Mouse (Mus musculus) intestine, embryonic 16.5 days (tissue): ENCODE measurements around the gene Wdpcp. TPM values are rescaled to one million over a fixed set of nuclear protein-coding genes. Genes with fewer than 3 reads are reported as not detected.
"Not testable (repeated sequence)": the region's sequence is repeated elsewhere in the genome, so short reads cannot be mapped to it uniquely, and the experiment has no call there.

ENCODE experiments used
- ATAC-seq: fragments of 200-750 bp; cut with Nextera tagmentation; 2 replicates; pipeline ENCODE4 v1.8.0; 2017; ENCODE audit warnings: moderate TSS enrichment, moderate library complexity
- H3K27ac ChIP-seq: fragments of 300-500 bp; sonication (generic); 2 replicates; pipeline ENCODE4 v1.5.1; 2014; ENCODE audit warnings: mild to moderate bottlenecking, low read length
- H3K27me3 ChIP-seq: fragments of 300-500 bp; sonication (generic); replicated peaks from 2 replicates; pipeline ENCODE4 v1.6.1; 2014; ENCODE audit warnings: low read length, control low read depth, mixed read lengths; ENCODE audit not compliant: control insufficient read depth, insufficient read depth
- H3K36me3 ChIP-seq: fragments of 300-500 bp; sonication (generic); 2 replicates; pipeline ENCODE4 v1.6.1; 2014; ENCODE audit warnings: low read length, control low read depth; ENCODE audit not compliant: control insufficient read depth, insufficient read depth
- H3K4me1 ChIP-seq: fragments of 300-500 bp; sonication (generic); 2 replicates; pipeline ENCODE4 v1.6.1; 2014; ENCODE audit warnings: low read length, control low read depth, mixed read lengths; ENCODE audit not compliant: control insufficient read depth, insufficient read depth
- H3K4me2 ChIP-seq: fragments of 300-500 bp; sonication (generic); 2 replicates; pipeline ENCODE4 v1.6.1; 2014; ENCODE audit warnings: low read depth, low read length, control low read depth
- H3K4me3 ChIP-seq: fragments of 300-500 bp; sonication (generic); 2 replicates; pipeline ENCODE4 v1.5.1; 2014; ENCODE audit warnings: mild to moderate bottlenecking, low read length
- H3K9ac ChIP-seq: fragments of 300-500 bp; sonication (generic); 2 replicates; pipeline ENCODE4 v1.6.1; 2014; ENCODE audit warnings: low read depth, low read length
- H3K9me3 ChIP-seq: fragments of 300-500 bp; sonication (generic); 2 replicates; pipeline ENCODE4 v1.6.1; 2016; ENCODE audit warnings: low read length, control low read depth; ENCODE audit not compliant: control insufficient read depth
- WGBS: fragments of 180-500 bp; shearing (Covaris S2); extraction: QIAGEN DNeasy Blood & Tissue Kit; methylation state at CpG from one replicate; pipeline ENCODE4 v1.1.7; 2014; 5-methylcytosine and 5-hydroxymethylcytosine counted together
- polyA plus RNA-seq: library from polyadenylated mRNA; unstranded; fragments of >200 nt; fragmentation: Nextera tagmentation; extraction: Ambion mirVana; gene quantifications from 2 replicates; pipeline ENCODE4 v1.2.1, GENCODE M21; 2015

Wdpcp gene
- polyA plus RNA-seq: 4.4 and 5.7 TPM in 2 replicates

- peak within 1 kb of the TSS; percentile 83 for H3K4me3 ChIP-seq
- peak within 1 kb of the TSS; percentile 67 for H3K4me2 ChIP-seq
- H3K27me3 ChIP-seq: no peaks in the 10 kb centered on the region
- peak within 1 kb of the TSS; percentile 80 for H3K9ac ChIP-seq
- ATAC-seq: peak; percentile 99
- H3K36me3 ChIP-seq: no peaks in the 10 kb centered on the region
- peaks cover 19% of the 10 kb centered on the region for H3K4me1 ChIP-seq
- H3K9me3 ChIP-seq: no peaks in the 10 kb centered on the region
- H3K27ac ChIP-seq: peak within 1 kb of the TSS; percentile 87
- WGBS: under 1% methylated on average over 42 of the region's 42 CpGs
These were observed at the start of gene Wdpcp, which contains the start of gene Mdh1 for GRCm38 (mm10) chr11:21571700-21572381. Wdpcp (plus strand) TSS chr11:21572235. Mdh1 (minus strand) TSS chr11:21572367.

GRCm38 (mm10) chr11:21528676-21529394, 43.2 kb upstream of the Wdpcp start:
- ATAC-seq: no peak
- 44% methylated on average over 2 of the region's 2 CpGs for WGBS
- no peaks in the 10 kb centered on the region for H3K27me3 ChIP-seq

GRCm38 (mm10) chr11:21530856-21531255, 41.2 kb upstream of the Wdpcp start:
- not testable (repeated sequence) for ATAC-seq, H3K36me3 ChIP-seq, H3K4me2 ChIP-seq, H3K4me3 ChIP-seq, H3K27ac ChIP-seq, H3K9me3 ChIP-seq, H3K27me3 ChIP-seq, H3K4me1 ChIP-seq, H3K9ac ChIP-seq
- WGBS: 77% methylated on average over 2 of the region's 2 CpGs

More at GRCm38 (mm10) chr11:21528676-21529394, 43.2 kb upstream of the Wdpcp start:
- Histone ChIP-seq H3K4me2 (no peak overlapping the region), H3K9ac (no peak overlapping the region), H3K4me1 (no peaks in the 10 kb centered on the region), H3K4me3 (no peak overlapping the region), H3K9me3 (no peaks in the 10 kb centered on the region), H3K27ac (no peak overlapping the region), H3K36me3 (no peaks in the 10 kb centered on the region)

GRCm38 (mm10) chr11:21540072-21540471, 32.0 kb upstream of the Wdpcp start:
- H3K36me3 ChIP-seq: no peaks in the 10 kb centered on the region
- H3K4me1 ChIP-seq: no peaks in the 10 kb centered on the region
- no peaks in the 10 kb centered on the region for H3K27me3 ChIP-seq
- ATAC-seq: no peak
- no peaks in the 10 kb centered on the region for H3K9me3 ChIP-seq
- H3K4me3 ChIP-seq: no peak overlapping the region
- WGBS: 41% methylated on average over 2 of the region's 2 CpGs
- no peak overlapping the region for H3K27ac ChIP-seq
- no peak overlapping the region for H3K9ac ChIP-seq
- no peak overlapping the region for H3K4me2 ChIP-seq

GRCm38 (mm10) chr11:21540622-21541021, 31.4 kb upstream of the Wdpcp start:
- Histone ChIP-seq H3K9ac (no peak overlapping the region), H3K9me3 (no peaks in the 10 kb centered on the region), H3K27me3 (no peaks in the 10 kb centered on the region), H3K36me3 (no peaks in the 10 kb centered on the region), H3K27ac (no peak overlapping the region), H3K4me2 (no peak overlapping the region), H3K4me3 (no peak overlapping the region), H3K4me1 (no peaks in the 10 kb centered on the region)
- 89% methylated on average over 2 of the region's 2 CpGs for WGBS
- no peak for ATAC-seq

GRCm38 (mm10) chr11:21542731-21543130, 29.3 kb upstream of the Wdpcp start:
- WGBS: 82% methylated on average over 5 of the region's 5 CpGs
- Histone ChIP-seq H3K9me3 (no peaks in the 10 kb centered on the region), H3K27me3 (no peaks in the 10 kb centered on the region), H3K4me3 (no peak overlapping the region), H3K36me3 (no peaks in the 10 kb centered on the region), H3K27ac (no peak overlapping the region), H3K4me2 (no peak overlapping the region), H3K4me1 (no peaks in the 10 kb centered on the region), H3K9ac (no peak overlapping the region)
- no peak for ATAC-seq

- Histone ChIP-seq H3K27ac (no peak overlapping the region), H3K9me3 (no peaks in the 10 kb centered on the region), H3K4me1 (no peaks in the 10 kb centered on the region; the same call in 1 of the 2 replicates), H3K36me3 (no peaks in the 10 kb centered on the region), H3K27me3 (no peaks in the 10 kb centered on the region), H3K4me2 (no peak overlapping the region), H3K4me3 (no peak overlapping the region), H3K9ac (no peak overlapping the region)
- no peak for ATAC-seq
- 62% methylated on average over 2 of the region's 2 CpGs for WGBS
These were observed 27.0 kb upstream of the Wdpcp start for GRCm38 (mm10) chr11:21545021-21545420.

- Histone ChIP-seq H3K9me3 (no peaks in the 10 kb centered on the region), H3K36me3 (no peaks in the 10 kb centered on the region), H3K9ac (no peak overlapping the region), H3K4me1 (no peaks in the 10 kb centered on the region; the same call in 1 of the 2 replicates), H3K27me3 (no peaks in the 10 kb centered on the region), H3K27ac (no peak overlapping the region), H3K4me2 (no peak overlapping the region), H3K4me3 (no peak overlapping the region)
- ATAC-seq: no peak
These were observed 26.1 kb upstream of the Wdpcp start for GRCm38 (mm10) chr11:21545951-21546350.

GRCm38 (mm10) chr11:21546671-21547070, 25.4 kb upstream of the Wdpcp start:
- no peaks in the 10 kb centered on the region for H3K36me3 ChIP-seq
- H3K9ac ChIP-seq: no peak overlapping the region
- H3K27me3 ChIP-seq: no peaks in the 10 kb centered on the region
- WGBS: 63% methylated on average over 1 of the region's 1 CpGs
- no peak overlapping the region for H3K4me3 ChIP-seq
- no peaks in the 10 kb centered on the region; the same call in 1 of the 2 replicates for H3K4me1 ChIP-seq
- H3K4me2 ChIP-seq: no peak overlapping the region
- no peaks in the 10 kb centered on the region for H3K9me3 ChIP-seq
- no peak overlapping the region for H3K27ac ChIP-seq
- no peak for ATAC-seq
